Mouse (Mus musculus): ENCODE results near the gene Gpbar1. TPM values are rescaled to one million over a fixed set of nuclear protein-coding genes. Genes with fewer than 3 reads are reported as not detected.

The Gpbar1 gene
- total and polyA plus RNA-seq, 2 experiments, result 0.11 TPM; not detected in 1

GRCm38 (mm10) chr1:74277883-74278537, 340 bp upstream of the Gpbar1 start:
- 58% methylated on average over 8 of the region's 8 CpGs for WGBS
- H3K9ac ChIP-seq (ENCODE audit: low read depth, low read length), result no peak overlapping the region
- DNase-seq (ENCODE audit: extremely low read depth, low read depth, low spot score), result no peak
- peaks cover 6% of the 10 kb centered on the region; the same call in 1 of the 2 replicates for H3K36me3 ChIP-seq (ENCODE audit: control insufficient read depth, insufficient read depth, low read length)
- no peaks in the 10 kb centered on the region for H3K27me3 ChIP-seq (ENCODE audit: control insufficient read depth, insufficient read depth, low read length)
- H3K4me3 ChIP-seq (ENCODE audit: insufficient read depth, low read depth, low read length), result no peak overlapping the region
- TF ChIP-seq POLR2A (IDR thresholded peaks at IDR 0.05; ENCODE audit: extremely low read depth, insufficient read depth, low read length) (no peak), CTCF (IDR thresholded peaks at IDR 0.05; ENCODE audit: low read depth, low read length) (no peak)
- no peaks in the 10 kb centered on the region for H3K79me2 ChIP-seq (ENCODE audit: control insufficient read depth, insufficient read depth, low read length)
- no peaks in the 10 kb centered on the region; the same call in 1 of the 2 replicates for H3K4me1 ChIP-seq (ENCODE audit: control insufficient read depth, insufficient read depth, low read length)
- H3K27ac ChIP-seq (replicated peaks; ENCODE audit: insufficient read depth, low read depth, low read length), result no peak overlapping the region

DNA sequence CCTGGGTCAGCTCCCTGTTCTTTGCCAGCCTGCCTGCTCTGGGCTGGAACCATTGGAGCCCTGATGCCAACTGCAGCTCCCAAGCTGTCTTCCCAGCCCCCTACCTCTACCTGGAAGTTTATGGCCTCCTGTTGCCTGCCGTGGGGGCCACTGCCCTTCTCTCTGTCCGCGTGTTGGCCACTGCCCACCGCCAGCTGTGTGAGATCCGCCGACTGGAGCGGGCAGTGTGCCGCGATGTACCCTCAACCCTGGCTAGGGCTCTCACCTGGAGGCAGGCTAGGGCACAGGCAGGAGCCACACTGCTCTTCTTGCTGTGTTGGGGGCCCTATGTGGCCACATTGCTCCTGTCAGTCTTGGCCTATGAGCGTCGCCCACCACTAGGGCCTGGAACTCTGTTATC, 638 bp downstream of the Gpbar1 start:
- WGBS, result 91% methylated on average over 11 of the region's 11 CpGs

GRCm38 (mm10) chr1:74280591-74281325, 2.4 kb downstream of the Gpbar1 start:
- 81% methylated on average over 14 of the region's 14 CpGs for WGBS
- Histone ChIP-seq H3K4me1 (ENCODE audit: control insufficient read depth, insufficient read depth, low read length) (peaks cover 6% of the 10 kb centered on the region), H3K27me3 (ENCODE audit: control insufficient read depth, insufficient read depth, low read length) (no peaks in the 10 kb centered on the region), H3K36me3 (ENCODE audit: control insufficient read depth, insufficient read depth, low read length) (peaks cover 6% of the 10 kb centered on the region; the same call in 1 of the 2 replicates), H3K27ac (replicated peaks; ENCODE audit: insufficient read depth, low read depth, low read length) (no peak overlapping the region), H3K79me2 (ENCODE audit: control insufficient read depth, insufficient read depth, low read length) (no peaks in the 10 kb centered on the region), H3K9ac (ENCODE audit: low read depth, low read length) (no peak overlapping the region), H3K4me3 (ENCODE audit: insufficient read depth, low read depth, low read length) (no peak overlapping the region)
- TF ChIP-seq CTCF (IDR thresholded peaks at IDR 0.05; ENCODE audit: low read depth, low read length), result no peak
- TF ChIP-seq POLR2A (IDR thresholded peaks at IDR 0.05; ENCODE audit: extremely low read depth, insufficient read depth, low read length), result no peak
- DNase-seq (ENCODE audit: extremely low read depth, low read depth, low spot score), result no peak

More for the DNA sequence above, 638 bp downstream of the Gpbar1 start:
- no peaks in the 10 kb centered on the region for H3K79me2 ChIP-seq (ENCODE audit: control insufficient read depth, insufficient read depth, low read length)
- H3K4me3 ChIP-seq (ENCODE audit: insufficient read depth, low read depth, low read length), result no peak overlapping the region
- H3K36me3 ChIP-seq (ENCODE audit: control insufficient read depth, insufficient read depth, low read length), result peaks cover 6% of the 10 kb centered on the region; the same call in 1 of the 2 replicates
- no peak for DNase-seq (ENCODE audit: extremely low read depth, low read depth, low spot score)
- no peak overlapping the region for H3K9ac ChIP-seq (ENCODE audit: low read depth, low read length)
- no peak overlapping the region for H3K27ac ChIP-seq (replicated peaks; ENCODE audit: insufficient read depth, low read depth, low read length)
- peaks cover 3% of the 10 kb centered on the region for H3K4me1 ChIP-seq (ENCODE audit: control insufficient read depth, insufficient read depth, low read length)
- no peaks in the 10 kb centered on the region for H3K27me3 ChIP-seq (ENCODE audit: control insufficient read depth, insufficient read depth, low read length)
- TF ChIP-seq CTCF (IDR thresholded peaks at IDR 0.05; ENCODE audit: low read depth, low read length) (no peak), POLR2A (IDR thresholded peaks at IDR 0.05; ENCODE audit: extremely low read depth, insufficient read depth, low read length) (no peak)

DNA sequence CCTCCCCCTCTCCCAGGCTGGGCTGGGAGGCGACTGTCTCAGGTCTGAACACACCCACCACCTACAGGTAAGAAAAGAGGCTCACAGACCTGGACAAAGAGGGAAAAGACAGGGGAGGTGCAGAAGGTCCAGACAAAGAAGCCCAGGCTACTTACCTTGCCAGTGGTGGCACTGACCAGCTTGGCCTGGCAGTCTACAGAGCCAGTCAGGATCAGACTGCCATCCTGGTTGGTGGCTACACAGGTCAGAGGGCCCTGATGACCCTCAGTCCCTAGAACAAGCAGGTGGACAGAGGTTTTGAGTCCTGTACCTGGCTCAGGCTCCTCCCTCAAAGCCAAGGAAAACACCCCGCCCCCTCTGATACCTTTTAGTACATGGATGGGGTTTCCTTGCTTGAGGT, 3.0 kb downstream of the Gpbar1 start:
- Histone ChIP-seq H3K36me3 (ENCODE audit: control insufficient read depth, insufficient read depth, low read length) (peaks cover 6% of the 10 kb centered on the region; the same call in 1 of the 2 replicates), H3K27me3 (ENCODE audit: control insufficient read depth, insufficient read depth, low read length) (no peaks in the 10 kb centered on the region), H3K27ac (replicated peaks; ENCODE audit: insufficient read depth, low read depth, low read length) (no peak overlapping the region), H3K4me3 (ENCODE audit: insufficient read depth, low read depth, low read length) (no peak overlapping the region), H3K4me1 (ENCODE audit: control insufficient read depth, insufficient read depth, low read length) (peaks cover 6% of the 10 kb centered on the region), H3K9ac (ENCODE audit: low read depth, low read length) (no peak overlapping the region), H3K79me2 (ENCODE audit: control insufficient read depth, insufficient read depth, low read length) (no peaks in the 10 kb centered on the region)
- TF ChIP-seq CTCF (IDR thresholded peaks at IDR 0.05; ENCODE audit: low read depth, low read length) (no peak), POLR2A (IDR thresholded peaks at IDR 0.05; ENCODE audit: extremely low read depth, insufficient read depth, low read length) (no peak)
- DNase-seq (ENCODE audit: extremely low read depth, low read depth, low spot score), result no peak
- 97% methylated on average over 2 of the region's 2 CpGs for WGBS

- H3K79me2 ChIP-seq (ENCODE audit: control insufficient read depth, insufficient read depth, low read length), result no peaks in the 10 kb centered on the region
- no peak overlapping the region for H3K9ac ChIP-seq (ENCODE audit: low read depth, low read length)
- DNase-seq (ENCODE audit: extremely low read depth, low read depth, low spot score), result no peak
- H3K36me3 ChIP-seq (ENCODE audit: control insufficient read depth, insufficient read depth, low read length), result peaks cover 6% of the 10 kb centered on the region; the same call in 1 of the 2 replicates
- H3K27me3 ChIP-seq (ENCODE audit: control insufficient read depth, insufficient read depth, low read length), result no peaks in the 10 kb centered on the region
- H3K4me3 ChIP-seq (ENCODE audit: insufficient read depth, low read depth, low read length), result no peak overlapping the region
- H3K4me1 ChIP-seq (ENCODE audit: control insufficient read depth, insufficient read depth, low read length), result peaks cover 6% of the 10 kb centered on the region
- TF ChIP-seq POLR2A (IDR thresholded peaks at IDR 0.05; ENCODE audit: extremely low read depth, insufficient read depth, low read length) (no peak), CTCF (IDR thresholded peaks at IDR 0.05; ENCODE audit: low read depth, low read length) (no peak)
- no peak overlapping the region for H3K27ac ChIP-seq (replicated peaks; ENCODE audit: insufficient read depth, low read depth, low read length)
- 94% methylated on average over 8 of the region's 8 CpGs for WGBS
Observed at GRCm38 (mm10) chr1:74281886-74282285, 3.5 kb downstream of the Gpbar1 start.
